Mouse (Mus musculus) kidney, adult 2 months (tissue): Measurements from ENCODE around the gene Prkce.

Experiments
- CTCF ChIP-seq: fragments of 200-500 bp; conservative IDR thresholded peaks from 2 replicates; pipeline ENCODE4 v1.5.1; 2011; ENCODE audit warnings: low read depth, mild to moderate bottlenecking, control low read depth, low read length, moderate library complexity, mixed read lengths; ENCODE audit not compliant: insufficient read depth, insufficient read length
- POLR2A ChIP-seq: fragments of 200-500 bp; IDR thresholded peaks from one replicate; pipeline ENCODE4 v1.6.1; 2011; ENCODE audit warnings: low read depth, low read length, control low read depth

DNA sequence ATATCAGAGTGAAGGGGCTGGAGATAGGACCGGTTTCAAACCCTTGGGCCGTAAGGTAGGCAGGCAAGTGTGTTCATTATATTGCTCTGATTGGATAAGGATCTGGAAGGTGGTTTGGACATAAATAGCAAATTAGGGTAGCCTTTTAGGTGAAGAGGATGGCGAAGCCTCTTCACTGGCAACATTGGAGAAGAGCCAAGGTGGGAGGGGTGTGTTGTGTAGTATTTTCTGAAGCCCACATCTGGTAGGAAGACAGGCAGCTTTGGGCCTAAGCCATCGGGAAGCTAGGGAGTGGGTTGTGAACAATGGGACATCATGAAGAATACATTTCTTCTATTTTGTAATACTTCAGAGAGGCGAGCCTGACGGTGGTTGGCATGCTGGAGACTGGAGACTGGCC lies 125.1 kb downstream of the Prkce start:
- TF ChIP-seq POLR2A (no peak), CTCF (no peak)
